Mouse (Mus musculus): ENCODE measurements around the gene Lima1.

The Lima1 gene

DNA sequence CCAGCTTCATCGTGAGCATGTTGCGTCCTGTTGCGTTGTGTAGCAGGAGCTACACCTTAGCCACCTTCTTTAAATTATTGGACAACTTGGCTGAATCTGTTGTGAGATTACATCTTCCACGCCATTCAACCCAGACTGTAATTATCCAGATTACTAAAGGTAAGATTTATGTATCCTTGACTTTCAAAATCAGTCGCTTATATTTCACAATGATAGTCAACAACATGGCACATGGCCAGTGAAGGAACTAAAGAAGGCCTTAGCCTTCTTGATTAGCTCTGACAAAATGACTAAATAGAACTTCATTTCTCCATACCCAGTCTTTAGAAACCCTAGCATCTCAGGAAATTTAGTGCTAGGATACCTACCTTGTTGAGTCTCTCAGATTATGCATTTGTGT lies 142.1 kb downstream of the Lima1 start:
- no peak for DNase-seq (ENCODE audit: low spot score)

GRCm38 (mm10) chr15:99731678-99732077 lies 143.6 kb downstream of the Lima1 start:
- DNase-seq (ENCODE audit: low spot score): no peak

DNA sequence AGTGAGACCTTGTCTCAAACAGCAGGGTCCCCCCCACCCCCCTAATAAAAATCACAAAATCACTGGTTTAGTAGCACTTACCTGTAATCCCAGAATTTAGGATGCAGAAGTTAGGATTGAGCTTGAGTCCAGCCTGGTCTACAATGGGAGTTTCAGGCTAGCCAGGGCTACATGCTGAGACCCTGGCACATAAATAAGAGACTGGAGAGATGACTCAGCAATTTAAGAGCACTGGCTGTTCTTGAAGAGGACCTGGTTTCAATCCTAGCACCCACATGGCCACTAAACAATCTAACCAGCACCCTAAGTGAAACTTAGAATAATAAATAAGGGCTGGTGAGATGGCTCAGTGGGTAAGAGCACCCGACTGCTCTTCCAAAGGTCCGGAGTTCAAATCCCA lies 144.1 kb downstream of the Lima1 start:
- DNase-seq (ENCODE audit: low spot score): no peak

DNA sequence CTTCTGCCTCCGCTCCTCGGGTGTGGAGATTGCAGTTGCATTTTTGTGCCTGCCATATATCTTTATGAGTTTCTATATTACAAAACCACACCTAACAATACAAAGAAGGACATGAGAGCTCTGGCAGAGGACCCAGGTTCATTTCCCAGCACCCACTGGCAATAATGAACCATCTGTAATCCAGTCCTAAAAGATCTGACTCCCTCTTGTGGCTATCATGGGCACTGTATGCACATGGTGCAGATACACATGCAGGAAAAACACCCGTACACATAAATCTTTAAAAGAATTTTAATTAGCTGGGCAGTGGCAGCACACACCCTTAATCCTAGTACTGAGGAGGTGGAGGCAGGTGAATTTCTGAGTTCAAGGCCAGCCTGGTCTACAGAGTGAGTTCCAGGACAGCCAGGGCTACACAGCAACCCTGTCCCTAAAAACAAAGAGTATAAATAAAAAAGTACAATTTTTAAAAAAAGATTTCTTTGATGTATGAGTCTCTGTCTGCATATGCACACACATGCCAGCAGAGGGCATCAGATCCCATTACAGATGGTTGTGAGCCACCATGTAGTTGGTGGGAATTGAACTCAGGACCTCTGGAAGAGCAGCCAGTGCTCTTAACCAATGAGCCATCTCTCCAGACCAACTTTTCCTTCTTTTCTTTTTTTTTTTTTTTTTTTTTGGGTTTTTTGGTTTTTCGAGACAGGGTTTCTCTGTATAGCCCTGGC lies 146.0 kb downstream of the Lima1 start:
- DNase-seq (ENCODE audit: low spot score): no peak

Measured in yolk sac, embryonic 10.5 days (tissue).